Mouse (Mus musculus) left cerebral cortex, adult 18-20 months (tissue): ENCODE data around the gene Spata31d1a. TPM values are rescaled to one million over a fixed set of nuclear protein-coding genes. Genes with fewer than 3 reads are reported as not detected.
A peak's percentile ranks its signal among the peaks of the same experiment; 100 is the strongest.
"Not testable (repeated sequence)": the region's sequence is repeated elsewhere in the genome, so short reads cannot be mapped to it uniquely, and the experiment has no call there.

Experiments used
- DNase-seq, 2 experiments: peaks; one replicate each; pipeline ENCODE4 v3.0.0; 2021 to 2022; ENCODE audit warnings: low spot score in 2 of 2, mixed read lengths in 1 of 2
- long read RNA-seq, 2 experiments: library from polyadenylated mRNA; stranded (forward); transcript quantifications; one replicate each; pipeline ENCODE4 v2.0.0; 2021
- total RNA-seq, 2 experiments: library from RNA; stranded (reverse); gene quantifications; 2 replicates each; pipeline ENCODE4 v1.2.3; 2021

Gene Spata31d1a
- total RNA-seq = under 1 TPM in 1 of 2 experiments, not detected in 1; 0.16 TPM
- long read RNA-seq, experiment 1 = 0 reads
- long read RNA-seq, experiment 2 = 0 reads

GRCm38 (mm10) chr13:59710230-59710629 lies at the start of gene Spata31d1a:
TSS of gene Spata31d1a (minus strand) at chr13:59710330.
- DNase-seq = no peak

- DNase-seq = no peak
Observed at GRCm38 (mm10) chr13:59756906-59757305, 46.8 kb upstream of the Spata31d1a start.

- DNase-seq = no peak
Observed at GRCm38 (mm10) chr13:59750310-59750709, 40.2 kb upstream of the Spata31d1a start.

GRCm38 (mm10) chr13:59746711-59747110 lies 36.6 kb upstream of the Spata31d1a start, which contains the start of gene 1700014D04Rik:
TSS of gene 1700014D04Rik (minus strand) at chr13:59746752.
- DNase-seq = peak; percentile 62 to 74

- DNase-seq = no peak
Observed at GRCm38 (mm10) chr13:59746164-59746563, 36.0 kb upstream of the Spata31d1a start.

- DNase-seq = no peak
Observed at GRCm38 (mm10) chr13:59745462-59745861, 35.3 kb upstream of the Spata31d1a start.

- no peak for DNase-seq
Observed at GRCm38 (mm10) chr13:59741697-59742096, 31.6 kb upstream of the Spata31d1a start.

- DNase-seq = no peak
Observed at GRCm38 (mm10) chr13:59741096-59741495, 31.0 kb upstream of the Spata31d1a start.

- no peak for DNase-seq
Observed at GRCm38 (mm10) chr13:59739397-59739796, 29.3 kb upstream of the Spata31d1a start.

GRCm38 (mm10) chr13:59738455-59738854 lies 28.3 kb upstream of the Spata31d1a start:
- no peak for DNase-seq

- DNase-seq = no peak
Observed at GRCm38 (mm10) chr13:59735190-59735589, 25.1 kb upstream of the Spata31d1a start.

GRCm38 (mm10) chr13:59734347-59734746 lies 24.2 kb upstream of the Spata31d1a start:
- not testable (repeated sequence) for DNase-seq

GRCm38 (mm10) chr13:59733936-59734335 lies 23.8 kb upstream of the Spata31d1a start:
- DNase-seq = no peak

GRCm38 (mm10) chr13:59731652-59732051 lies 21.5 kb upstream of the Spata31d1a start, which contains the start of gene Spata31d1d:
TSS of gene Spata31d1d (minus strand) at chr13:59731752.
- no peak for DNase-seq

GRCm38 (mm10) chr13:59728378-59729093 lies 18.4 kb upstream of the Spata31d1a start:
- DNase-seq = peak; percentile 84 to 87

GRCm38 (mm10) chr13:59726139-59726867 lies 16.2 kb upstream of the Spata31d1a start:
- DNase-seq = no peak

- not testable (repeated sequence) for DNase-seq
Observed at GRCm38 (mm10) chr13:59722089-59722488, 12.0 kb upstream of the Spata31d1a start.

GRCm38 (mm10) chr13:59719475-59719874 lies 9.3 kb upstream of the Spata31d1a start:
- DNase-seq = no peak

GRCm38 (mm10) chr13:59718857-59719440 lies 8.8 kb upstream of the Spata31d1a start:
- DNase-seq = not testable (repeated sequence)

- DNase-seq = no peak
Observed at GRCm38 (mm10) chr13:59713710-59714109, 3.6 kb upstream of the Spata31d1a start.

GRCm38 (mm10) chr13:59711984-59712383 lies 1.9 kb upstream of the Spata31d1a start, which contains the start of gene Spata31d1b:
TSS of gene Spata31d1b (plus strand) at chr13:59712284.
- DNase-seq = not testable (repeated sequence)

- DNase-seq = peak; percentile 28 to 49
Observed at GRCm38 (mm10) chr13:59704562-59704961, 5.6 kb downstream of the Spata31d1a start.
